Mouse (Mus musculus): Measurements from ENCODE around the gene Atp8b5.
A peak's percentile ranks its signal among the peaks of the same experiment; 100 is the strongest.

Gene Atp8b5

GRCm38 (mm10) chr4:43384083-43384460, 117.1 kb downstream of the Atp8b5 start:
- no peak for DNase-seq

DNA sequence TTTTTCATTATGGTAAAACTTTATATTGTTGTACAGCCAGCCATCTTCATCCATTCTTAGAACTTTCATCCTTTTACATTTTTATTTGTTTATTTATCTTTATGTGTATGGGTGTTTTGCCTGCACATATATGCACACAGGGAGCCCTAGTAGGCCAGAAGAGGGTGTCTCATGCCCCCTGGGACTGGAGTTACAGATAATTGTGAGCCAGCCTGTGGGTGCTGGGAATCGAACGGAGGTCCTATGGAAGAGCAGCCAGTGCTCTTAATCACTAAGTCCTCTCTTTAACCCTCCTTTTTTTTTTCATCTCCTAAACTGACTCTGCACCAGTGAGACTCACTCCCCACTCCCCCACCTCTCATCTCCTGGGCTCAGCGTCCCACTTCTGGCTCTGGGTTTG, 117.6 kb downstream of the Atp8b5 start:
- no peak for DNase-seq

- DNase-seq, result no peak
These were observed 120.0 kb downstream of the Atp8b5 start for GRCm38 (mm10) chr4:43386932-43387331.

DNA sequence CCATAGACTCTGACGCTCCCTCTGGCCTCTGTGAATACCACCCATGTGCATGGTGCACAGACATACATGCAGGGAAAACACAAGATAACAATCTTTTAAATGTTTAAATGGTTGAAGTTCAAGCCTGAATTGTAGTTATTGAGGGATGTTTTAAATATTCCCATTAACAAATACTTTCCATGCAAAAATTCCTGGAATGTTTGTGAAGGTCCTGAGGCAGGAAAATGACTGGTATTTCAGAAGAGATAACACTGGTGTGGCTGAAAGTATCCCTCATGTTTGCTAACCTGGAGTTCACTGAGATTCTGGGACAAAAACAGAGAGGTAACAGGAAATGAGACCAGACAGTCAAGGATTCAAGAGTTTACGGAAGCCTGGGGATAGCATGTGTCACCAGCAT, 122.4 kb downstream of the Atp8b5 start:
- no peak for DNase-seq

- DNase-seq, result peak in 1 of 2 experiments; percentile 54
These were observed 123.0 kb downstream of the Atp8b5 start for GRCm38 (mm10) chr4:43389845-43390440.

- DNase-seq, result no peak
These were observed 124.6 kb downstream of the Atp8b5 start for GRCm38 (mm10) chr4:43391521-43392050.

DNA sequence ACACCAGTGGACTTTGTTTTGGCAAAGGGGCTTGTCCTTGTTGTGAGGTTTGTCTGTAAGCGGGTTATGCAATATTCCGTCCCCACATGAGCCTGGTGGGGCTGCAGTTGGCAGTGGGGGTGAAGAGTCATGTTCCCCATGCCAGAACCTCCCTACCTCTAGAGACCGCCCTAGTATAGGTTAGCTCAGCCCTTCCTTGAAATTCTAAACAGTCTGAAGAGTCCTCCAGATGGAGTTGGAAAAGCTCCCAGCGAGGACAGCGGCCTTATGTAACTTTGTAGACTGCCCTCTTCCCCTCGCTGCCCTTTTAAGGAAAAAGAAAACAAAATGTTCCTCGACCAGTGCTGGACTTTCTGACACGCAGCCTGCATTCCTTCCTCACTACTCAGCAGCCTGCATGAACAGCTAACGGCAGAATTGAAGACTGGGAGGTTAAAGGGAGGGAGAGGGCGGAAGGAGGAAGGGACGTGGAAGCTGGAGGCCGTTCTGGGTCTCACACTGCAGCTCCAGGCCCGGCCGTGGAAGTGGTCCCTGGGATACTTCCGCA, 127.5 kb downstream of the Atp8b5 start:
- DNase-seq, result peak; percentile 87 to 95

DNA sequence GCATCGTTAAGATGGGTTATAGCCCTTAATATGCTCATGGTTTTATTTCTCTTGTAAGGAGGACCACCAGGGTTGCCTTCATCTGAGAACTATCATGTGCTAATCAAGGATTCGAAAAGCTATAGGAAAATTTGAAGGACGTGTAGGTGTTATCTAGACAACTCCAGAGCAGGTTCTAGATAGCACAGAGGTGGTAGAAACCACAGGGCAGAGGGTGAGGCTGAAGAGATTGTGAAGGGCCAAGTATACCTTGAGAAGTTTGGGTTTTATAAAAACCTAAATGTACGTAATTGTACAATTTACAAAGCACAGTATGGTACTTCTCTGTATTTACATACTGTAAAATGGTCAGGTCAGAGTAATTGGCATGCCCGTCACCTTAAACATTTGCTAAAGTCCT, 128.2 kb downstream of the Atp8b5 start:
- DNase-seq, result no peak

DNA sequence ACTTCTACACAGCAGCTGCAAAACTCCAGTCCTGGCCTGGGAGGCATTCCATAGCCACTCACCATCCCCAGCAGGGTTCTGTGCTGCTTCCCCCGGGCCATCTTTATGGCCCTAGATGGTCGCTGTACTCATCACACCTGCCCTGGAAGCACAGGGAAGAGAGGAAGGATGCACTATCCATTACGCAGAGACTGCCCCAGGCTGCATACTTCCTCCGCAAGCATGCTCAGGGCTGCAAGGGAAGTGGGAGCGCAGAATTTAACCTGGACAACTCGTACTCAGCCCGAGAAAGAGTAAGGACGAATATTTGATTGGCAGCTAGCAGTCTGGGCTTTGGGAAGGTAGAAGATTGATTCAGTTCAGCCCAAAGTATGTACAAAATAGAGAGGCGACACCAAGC, 128.9 kb downstream of the Atp8b5 start:
- DNase-seq, result no peak

- no peak for DNase-seq
These were observed 129.4 kb downstream of the Atp8b5 start for GRCm38 (mm10) chr4:43396381-43396780.

DNA sequence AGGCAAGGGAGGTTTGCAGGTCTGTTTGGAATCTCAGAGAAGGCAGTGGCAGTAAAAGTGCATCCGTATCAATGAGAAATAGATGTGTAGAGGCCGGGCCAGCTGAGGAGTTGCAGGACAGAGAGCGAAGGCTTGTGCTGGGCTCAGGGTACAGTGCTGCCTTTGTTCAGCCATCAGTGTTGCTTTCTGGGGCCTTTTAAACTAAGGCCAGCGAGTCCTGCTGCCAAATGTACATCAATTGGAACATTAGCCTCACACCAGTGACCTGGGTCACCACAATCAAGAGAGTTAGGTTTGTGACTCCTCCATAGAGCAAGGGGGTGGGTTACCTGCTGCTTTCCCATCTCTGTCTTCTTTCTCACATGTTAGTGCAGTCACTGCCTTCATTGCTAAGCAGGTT, 131.1 kb downstream of the Atp8b5 start:
- DNase-seq, result no peak

DNA sequence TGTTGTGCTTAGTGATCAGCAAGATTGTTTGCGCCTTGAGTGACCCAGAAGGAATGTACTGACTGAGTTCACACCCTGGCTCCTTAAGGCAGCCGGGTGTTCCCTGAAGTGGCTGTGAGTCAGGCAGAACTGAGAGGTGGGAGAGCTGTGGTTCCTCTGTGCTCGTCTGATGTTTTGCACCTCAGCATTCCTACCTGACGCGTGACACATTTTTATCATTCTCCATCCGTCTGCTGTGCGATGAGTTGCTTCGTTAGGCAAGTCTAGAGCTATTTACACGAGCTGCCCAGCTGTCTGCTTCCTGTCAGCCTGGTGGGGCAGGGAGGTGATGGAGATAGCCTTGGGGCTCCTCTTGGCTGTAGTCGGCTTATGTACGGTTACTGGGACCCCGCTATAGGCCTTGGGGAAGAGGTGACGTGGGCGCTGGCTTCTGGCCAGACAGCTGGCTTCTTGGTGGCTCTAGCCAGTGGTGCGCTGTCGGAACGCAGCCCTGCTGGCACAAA, 131.9 kb downstream of the Atp8b5 start:
- DNase-seq, result peak; percentile 45 to 47

DNA sequence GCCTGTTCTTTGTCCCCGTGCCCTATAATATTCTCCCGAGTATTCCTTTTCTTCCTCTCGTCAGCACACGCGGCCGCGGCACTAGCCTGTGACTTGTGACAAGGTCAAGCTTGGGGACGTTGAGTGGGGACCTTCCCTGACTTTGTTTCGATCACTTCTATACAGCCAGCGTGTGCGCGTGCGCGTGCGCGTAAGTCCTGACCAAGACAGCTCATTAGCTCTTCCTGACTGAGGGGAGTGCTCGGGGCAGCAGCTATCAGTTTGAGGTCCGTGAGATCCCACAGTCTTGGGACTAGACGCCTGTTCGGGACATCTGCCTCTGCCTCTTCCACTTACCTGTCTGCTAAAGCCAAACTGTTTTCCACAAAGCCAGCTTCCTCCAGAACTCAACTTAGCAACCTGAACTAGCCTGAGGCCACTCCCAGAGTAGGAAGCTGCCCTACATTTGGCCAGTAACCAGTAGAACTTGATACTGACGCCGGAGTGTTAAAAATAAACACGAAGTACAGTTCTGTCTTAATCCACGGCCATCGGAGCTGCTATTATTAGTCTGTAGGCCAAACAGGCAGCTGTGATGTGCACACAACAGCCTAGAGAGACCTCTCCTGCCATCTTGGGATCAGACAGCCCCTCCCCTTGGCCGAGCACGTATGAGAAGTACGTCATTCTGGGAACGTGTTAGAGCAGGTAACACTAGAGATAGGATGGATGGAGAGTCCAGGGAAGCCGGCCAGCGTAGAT, 132.6 kb downstream of the Atp8b5 start:
- peak in 1 of 2 experiments; percentile 53 for DNase-seq

DNA sequence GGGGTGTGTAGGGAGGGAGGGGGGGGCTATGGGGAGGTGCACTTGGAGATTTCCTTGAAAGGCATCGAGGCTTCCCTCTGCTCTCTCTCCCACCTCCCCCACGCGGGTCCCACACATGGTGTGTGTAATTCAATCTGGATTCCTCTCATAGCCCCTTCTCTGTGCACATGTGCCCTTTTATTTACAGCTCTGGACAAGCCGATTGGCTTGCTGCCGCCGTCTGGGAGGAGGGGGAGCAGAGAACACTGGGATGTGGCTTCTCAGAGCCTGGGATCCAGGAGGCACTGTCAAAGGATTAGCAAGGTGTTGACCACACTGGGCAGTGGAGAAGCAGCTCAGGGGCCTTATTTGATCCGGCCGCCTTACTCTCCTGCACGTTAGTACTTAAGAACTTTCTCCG, 134.0 kb downstream of the Atp8b5 start:
- DNase-seq, result no peak

DNA sequence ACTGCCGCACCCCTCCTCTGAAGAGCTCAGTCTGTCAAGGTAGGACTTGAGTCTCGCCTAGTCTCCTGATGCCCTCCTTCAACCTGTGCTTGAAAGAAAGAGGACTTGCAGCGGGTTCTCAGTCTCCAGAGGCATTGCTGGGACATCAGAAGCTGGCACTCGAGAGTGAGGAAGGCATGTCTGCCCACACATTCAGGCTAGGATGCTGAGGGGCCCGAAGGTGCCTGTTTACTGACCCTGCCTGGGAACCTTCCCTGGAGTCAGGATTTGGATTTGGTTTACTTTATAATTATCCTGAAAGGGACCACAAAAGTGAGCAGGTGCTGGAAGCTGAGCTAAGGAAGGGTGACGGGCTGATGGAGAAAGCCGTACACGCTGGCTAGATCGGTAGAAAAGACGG, 134.5 kb downstream of the Atp8b5 start:
- no peak for DNase-seq

DNA sequence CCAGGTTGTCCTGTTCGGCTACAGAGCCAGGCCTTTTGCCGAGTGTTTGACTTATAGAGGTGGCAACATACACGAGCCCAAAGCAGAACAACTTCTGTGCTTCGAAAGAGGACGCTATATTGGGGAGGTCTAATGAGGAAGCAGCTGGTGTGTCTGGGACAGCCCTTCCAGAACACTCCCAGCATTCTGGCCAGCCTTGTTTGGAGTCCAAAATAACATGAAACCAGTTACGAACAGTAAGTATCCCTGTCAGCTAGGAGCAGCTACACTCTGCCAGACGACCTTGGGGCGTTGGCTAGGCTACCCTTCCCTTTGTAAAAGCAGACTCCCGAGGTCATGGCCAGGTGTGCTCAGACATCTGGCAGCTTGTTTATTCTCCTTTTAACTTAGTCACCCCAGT, 135.3 kb downstream of the Atp8b5 start:
- DNase-seq, result no peak

DNA sequence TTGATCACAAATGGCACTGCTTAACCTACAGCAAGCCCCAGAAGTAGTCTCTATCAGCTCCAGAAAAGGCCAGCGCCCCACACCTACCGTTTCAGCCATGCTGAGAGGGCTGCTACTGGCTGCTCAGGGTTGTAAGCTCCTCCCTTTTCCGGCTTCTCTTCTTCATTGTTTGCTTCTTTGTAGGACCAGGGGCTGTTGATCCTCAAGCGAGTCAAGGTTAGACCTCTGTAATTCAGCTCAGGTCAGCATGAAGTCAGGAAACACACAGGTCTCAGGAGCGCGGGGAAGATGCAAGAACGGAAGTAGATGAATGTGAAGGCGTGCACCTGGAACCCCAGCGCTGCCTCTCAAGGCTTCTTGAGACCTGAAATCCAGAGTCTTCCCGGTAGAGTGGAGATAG, 137.7 kb downstream of the Atp8b5 start:
- no peak for DNase-seq

- DNase-seq, result peak; percentile 72 to 83
These were observed 139.4 kb downstream of the Atp8b5 start for GRCm38 (mm10) chr4:43406162-43406971.

DNA sequence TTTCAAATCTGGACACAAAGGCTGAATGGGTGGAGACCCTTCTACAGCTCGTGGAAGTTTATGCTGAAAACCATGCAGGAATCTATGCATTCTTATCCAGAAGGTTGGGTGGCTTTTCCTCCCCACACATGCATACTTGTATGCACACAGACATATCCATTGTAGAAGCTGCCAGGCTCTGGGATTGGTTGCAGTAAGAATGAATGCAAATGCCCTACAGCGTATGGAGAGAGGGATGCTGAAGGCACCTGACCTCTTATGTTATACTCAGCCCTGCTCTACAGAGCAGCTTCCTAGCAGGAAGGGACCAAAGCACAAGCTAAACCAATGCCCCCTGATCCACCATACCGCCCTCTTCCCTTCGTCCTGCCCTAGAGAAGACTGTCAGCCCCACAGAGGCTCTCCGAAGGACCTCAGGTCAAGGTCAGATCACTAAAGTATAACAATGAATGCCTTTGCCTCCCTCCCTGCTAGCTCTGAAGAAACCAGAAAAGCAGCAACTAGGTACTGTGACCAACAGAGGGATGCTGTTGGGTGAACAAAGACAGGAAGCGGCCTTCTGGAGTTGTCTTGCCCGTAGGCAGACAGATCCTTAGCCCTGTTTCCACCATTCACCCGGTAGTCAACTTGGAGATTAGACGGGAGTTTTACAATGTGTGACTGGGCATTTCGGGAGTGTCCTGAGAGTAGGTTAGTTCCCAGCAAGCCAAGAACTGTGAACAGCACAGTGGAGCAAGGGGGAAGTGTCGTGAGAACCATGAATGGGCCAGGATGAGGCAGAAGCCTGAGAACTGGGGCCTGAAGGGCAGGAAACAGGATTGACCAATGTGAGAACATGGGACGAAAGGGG, 140.3 kb downstream of the Atp8b5 start:
- no peak for DNase-seq

- DNase-seq, result no peak
These were observed 147.8 kb downstream of the Atp8b5 start for GRCm38 (mm10) chr4:43414761-43415160.

DNA sequence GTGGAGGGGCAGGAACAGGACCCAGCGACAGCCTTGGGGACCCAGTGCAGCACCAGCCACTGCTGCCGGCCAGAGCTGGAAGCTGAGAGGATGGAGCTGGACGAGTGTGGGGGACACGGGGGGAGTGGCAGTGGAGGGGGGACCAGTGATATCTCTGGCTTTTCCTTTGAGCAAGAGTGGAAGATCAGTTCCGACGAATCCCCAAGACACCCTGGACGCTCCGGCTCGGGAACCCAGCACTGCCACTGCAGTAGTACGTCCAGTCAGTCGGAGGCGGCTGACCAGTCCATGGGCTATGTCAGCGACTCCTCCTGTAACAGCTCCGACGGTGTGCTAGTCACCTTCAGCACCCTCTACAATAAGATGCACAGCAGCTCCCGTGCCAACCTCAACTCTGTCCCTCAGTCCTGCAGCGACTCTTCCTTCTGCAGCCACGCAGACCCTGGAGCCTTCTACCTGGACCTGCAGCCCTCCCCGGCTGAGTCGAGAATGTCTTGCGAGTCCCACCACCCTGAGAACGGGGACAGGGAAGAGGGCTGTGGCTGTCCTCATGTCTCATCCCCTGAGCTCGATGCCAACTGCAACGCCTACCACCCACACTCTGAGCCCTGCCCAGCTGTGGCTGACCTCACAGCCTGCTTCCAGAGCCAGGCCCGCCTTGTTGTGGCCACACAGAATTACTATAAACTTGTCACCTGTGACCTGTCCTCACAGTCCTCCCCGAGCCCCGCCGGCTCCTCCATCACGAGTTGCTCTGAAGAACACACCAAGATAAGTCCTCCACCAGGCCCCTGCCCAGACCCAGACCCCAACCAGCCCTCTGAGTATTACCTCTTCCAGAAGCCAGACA, 148.5 kb downstream of the Atp8b5 start:
- no peak for DNase-seq
